Mouse (Mus musculus) CH12.LX (cell line): Measurements from ENCODE around the gene Kmt2a.

Experiments
- JUND ChIP-seq: conservative IDR thresholded peaks from 2 replicates; pipeline ENCODE4 v1.6.1; 2011; ENCODE audit warnings: low read depth, low read length, improper control_type of control experiment
- POLR2A ChIP-seq: IDR thresholded peaks from 2 replicates; pipeline ENCODE4 v1.6.1; 2011; ENCODE audit warnings: low read depth, mild to moderate bottlenecking, improper control_type of control experiment, low read length
- POLR2AphosphoS2 ChIP-seq: IDR thresholded peaks from 2 replicates; pipeline ENCODE4 v1.6.1; 2011; ENCODE audit warnings: low read depth, low read length, improper control_type of control experiment
- RCOR1 ChIP-seq: conservative IDR thresholded peaks from 2 replicates; pipeline ENCODE4 v1.6.1; 2012; ENCODE audit warnings: low read depth, mild to moderate bottlenecking, inconsistent platforms, low read length, improper control_type of control experiment

- TF ChIP-seq POLR2A (no peak), POLR2AphosphoS2 (no peak), JUND (no peak), RCOR1 (no peak)
These were observed 108.7 kb downstream of the Kmt2a start for GRCm38 (mm10) chr9:44772392-44772749.
